Mouse (Mus musculus) liver, postnatal 0 days (tissue): ENCODE measurements around the gene Twnk.

Experiments
- CTCF ChIP-seq: sonication (generic); IDR thresholded peaks from 2 replicates; pipeline ENCODE4 v1.5.1; 2016; ENCODE audit warnings: antibody characterized with exemption, low read depth
- EP300 ChIP-seq: IDR thresholded peaks from 2 replicates; pipeline ENCODE4 v1.6.1; 2016; ENCODE audit warnings: antibody characterized with exemption, low read depth, mild to moderate bottlenecking

DNA sequence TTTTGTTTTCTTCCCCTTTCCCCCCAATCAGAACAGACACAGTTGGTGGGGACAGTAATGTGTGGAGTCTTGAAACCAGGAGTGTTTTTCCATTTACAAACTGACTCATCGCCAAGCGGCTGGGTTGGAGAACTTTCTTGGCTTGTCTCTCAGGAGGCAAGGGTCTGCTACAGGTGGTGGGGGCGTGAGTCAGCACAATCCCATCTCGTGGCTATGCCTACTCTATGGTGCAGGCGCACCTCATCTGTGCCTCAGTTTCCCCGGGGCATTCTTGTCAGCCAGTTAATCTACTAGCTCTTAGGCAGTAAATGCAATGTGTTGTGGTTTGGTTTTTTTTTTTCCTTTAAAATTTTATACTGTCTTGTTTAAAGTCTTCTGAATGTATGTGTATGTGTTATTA is 22.1 kb upstream of the Twnk start:
- no peak for TF ChIP-seq CTCF
- no peak for TF ChIP-seq EP300
